Mouse (Mus musculus): ENCODE measurements around the gene Spata1.

The Spata1 gene
- long read RNA-seq, experiment 1, result 0 reads
- long read RNA-seq, experiment 2, result 0 reads

- intact Hi-C loops (cut with DNase I), result loop anchor here (5.0 kb wide), 1 partner anchor 52 kb away; the partner anchor contains the start of gene Ctbs
Measured at GRCm38 (mm10) chr3:146499431-146500002, at the start of gene Spata1, which contains the start of gene Gng5. Spata1 (minus strand) TSS chr3:146499753. Gng5 (plus strand) TSS chr3:146499807.

GRCm38 (mm10) chr3:146543632-146544031 lies 44.1 kb upstream of the Spata1 start:
- intact Hi-C loops (cut with DNase I), result no loop called here

GRCm38 (mm10) chr3:146540521-146541273 lies 41.1 kb upstream of the Spata1 start:
- intact Hi-C loops (cut with DNase I), result no loop called here

GRCm38 (mm10) chr3:146534986-146535385 lies 35.4 kb upstream of the Spata1 start:
- intact Hi-C loops (cut with DNase I), result no loop called here

- intact Hi-C loops (cut with DNase I), result no loop called here
Measured at GRCm38 (mm10) chr3:146528335-146528734, 28.8 kb upstream of the Spata1 start.

- intact Hi-C loops (cut with DNase I), result no loop called here
Measured at GRCm38 (mm10) chr3:146521652-146522020, 22.1 kb upstream of the Spata1 start.

DNA sequence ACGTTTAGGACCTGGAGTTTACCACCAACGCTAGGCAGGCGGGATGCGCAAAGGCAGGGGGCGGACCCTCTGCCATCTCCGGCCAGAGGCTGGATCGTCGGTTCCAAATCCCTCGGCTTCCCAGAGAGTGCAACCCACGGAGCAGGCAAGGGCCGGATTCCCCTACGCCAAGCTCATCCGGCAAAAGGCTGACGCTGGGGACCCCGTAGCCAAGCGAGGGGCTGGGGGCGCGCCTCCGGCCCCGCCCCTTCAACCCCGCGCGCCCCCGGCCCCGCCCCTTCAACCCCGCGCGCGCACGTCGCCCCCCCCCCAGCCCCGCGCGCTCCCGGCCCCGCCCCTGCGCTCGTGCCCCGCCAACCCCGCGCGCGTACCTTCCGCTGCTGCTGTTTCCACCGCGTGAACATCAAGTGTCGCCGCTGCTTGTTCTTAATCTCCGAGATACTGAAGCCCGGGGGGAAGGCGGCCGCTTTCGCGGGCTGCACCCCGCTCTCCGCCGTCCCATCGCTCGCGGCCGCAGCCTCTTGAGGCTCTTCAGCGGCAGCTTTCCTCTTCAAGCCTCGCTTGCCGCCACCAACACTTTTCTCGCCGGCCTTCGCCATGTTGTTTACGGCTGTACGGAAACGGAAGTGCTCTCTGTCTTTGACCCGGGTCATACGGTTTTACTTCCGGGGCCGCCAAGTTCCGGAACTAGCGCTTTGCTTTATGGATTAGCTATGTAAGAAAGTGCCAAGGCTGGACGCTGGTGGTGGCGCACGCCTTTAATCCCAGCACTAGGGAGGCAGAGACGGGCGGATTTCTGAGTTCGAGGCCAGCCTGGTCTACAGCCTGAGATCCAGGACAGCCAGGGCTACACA lies 21.5 kb upstream of the Spata1 start, which contains the start of gene Rpf1:
TSS of gene Rpf1 (minus strand) at position 632 of the 854 bp plus-strand sequence.
- intact Hi-C loops (cut with DNase I), result no loop called here

DNA sequence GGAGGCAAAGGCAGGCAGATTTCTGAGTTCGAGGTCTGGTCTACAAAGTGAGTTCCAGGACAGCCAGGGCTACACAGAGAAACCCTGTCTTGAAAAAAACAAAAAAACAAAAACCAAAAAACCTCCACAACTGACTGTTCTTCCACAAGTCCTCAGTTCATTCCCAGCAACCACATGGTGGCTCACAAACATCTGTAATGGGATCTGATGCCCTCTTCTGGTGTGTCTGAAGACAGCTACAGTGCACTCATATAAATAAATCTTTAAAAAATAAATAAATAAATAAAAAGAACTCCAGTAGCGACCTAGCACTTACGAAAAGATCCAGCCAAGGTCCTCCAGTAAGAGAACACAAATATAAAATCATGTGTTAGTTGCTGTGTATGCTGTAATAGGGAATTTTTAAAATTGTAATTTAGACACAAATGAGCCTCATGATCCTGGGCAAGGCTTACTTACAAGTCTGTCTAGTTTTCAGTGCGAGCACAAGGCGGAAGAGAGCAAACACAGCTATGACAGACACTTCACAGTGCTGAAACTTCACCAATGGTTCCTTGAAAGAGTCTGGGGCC lies 20.8 kb upstream of the Spata1 start:
- intact Hi-C loops (cut with DNase I), result no loop called here

- intact Hi-C loops (cut with DNase I), result no loop called here
Measured at GRCm38 (mm10) chr3:146506711-146507110, 7.2 kb upstream of the Spata1 start.

- intact Hi-C loops (cut with DNase I), result no loop called here
Measured at GRCm38 (mm10) chr3:146501601-146502123, 2.1 kb upstream of the Spata1 start.

DNA sequence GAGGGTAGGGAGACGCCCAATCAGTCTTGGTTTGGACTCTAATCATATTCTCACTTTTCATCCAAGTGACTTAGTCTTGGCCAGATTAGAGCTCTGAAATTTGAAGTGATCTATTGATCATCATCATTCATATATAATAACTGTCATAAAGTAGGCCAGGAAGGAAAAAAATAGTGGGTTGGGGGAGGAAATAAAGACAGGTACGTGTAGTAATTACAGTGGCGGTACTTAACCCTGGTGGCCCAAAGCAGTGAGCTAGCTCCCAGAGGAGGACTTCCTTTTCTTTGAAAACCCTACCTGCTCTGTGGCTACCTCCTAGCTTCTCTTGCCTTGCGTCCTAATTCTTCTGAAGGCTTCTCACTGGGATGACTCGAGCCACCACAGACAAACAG lies 1.3 kb upstream of the Spata1 start:
- intact Hi-C loops (cut with DNase I), result no loop called here

GRCm38 (mm10) chr3:146500003-146500809 lies 653 bp upstream of the Spata1 start:
- intact Hi-C loops (cut with DNase I), result no loop called here

GRCm38 (mm10) chr3:146498989-146499388 lies 564 bp downstream of the Spata1 start:
- intact Hi-C loops (cut with DNase I), result loop anchor here (5.0 kb wide), 1 partner anchor 52 kb away; the partner anchor contains the start of gene Ctbs

DNA sequence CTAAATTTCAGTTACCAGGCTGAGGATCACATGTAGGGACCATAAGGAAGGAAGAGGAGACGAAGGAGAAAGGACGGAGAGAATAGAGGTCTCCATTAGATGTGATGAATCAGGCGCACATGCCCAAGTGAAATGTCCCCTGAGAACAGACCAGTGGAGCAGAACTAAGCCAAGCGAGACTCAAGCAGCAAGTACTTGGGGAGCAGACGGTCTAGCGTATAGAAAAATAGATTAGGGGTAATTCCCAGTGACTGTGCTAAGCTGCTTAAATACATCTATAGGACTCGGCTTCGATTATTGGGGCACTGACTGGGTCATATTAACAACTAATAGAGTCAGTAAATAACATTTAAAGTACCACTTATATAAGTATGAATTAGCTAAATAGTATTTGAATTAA lies 4.6 kb downstream of the Spata1 start:
- intact Hi-C loops (cut with DNase I), result loop anchor here (5.0 kb wide), 1 partner anchor 48 kb away; the partner anchor contains the start of gene Ctbs

DNA sequence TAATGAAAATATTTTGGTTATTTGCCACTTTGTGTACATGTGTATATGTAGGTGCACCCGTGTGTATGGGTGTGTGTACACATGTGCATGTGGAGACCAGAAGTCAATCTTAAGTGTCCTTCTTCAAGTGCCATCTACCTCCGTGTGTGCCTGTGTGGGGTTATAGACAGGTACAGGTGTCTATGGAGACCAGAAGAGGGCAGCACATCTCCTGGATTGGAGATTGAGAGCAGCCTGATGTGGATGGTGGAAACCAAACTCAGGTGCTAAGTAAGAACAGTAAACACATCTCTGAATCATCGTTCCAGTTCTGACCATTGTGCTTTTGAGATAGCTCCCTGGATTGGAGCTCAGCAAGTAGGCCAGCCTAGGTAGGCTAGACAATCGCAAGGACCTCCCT lies 13.1 kb downstream of the Spata1 start:
- intact Hi-C loops (cut with DNase I), result loop anchor here (10.0 kb wide), 1 partner anchor 62 kb away; no protein-coding TSS in a partner anchor

GRCm38 (mm10) chr3:146482044-146482443 lies 17.5 kb downstream of the Spata1 start:
- intact Hi-C loops (cut with DNase I), result loop anchor here (10.0 kb wide), 1 partner anchor 57 kb away; no protein-coding TSS in a partner anchor

- intact Hi-C loops (cut with DNase I), result no loop called here
Measured at GRCm38 (mm10) chr3:146474428-146474827, 25.1 kb downstream of the Spata1 start.

- intact Hi-C loops (cut with DNase I), result no loop called here
Measured at GRCm38 (mm10) chr3:146473741-146474140, 25.8 kb downstream of the Spata1 start.

GRCm38 (mm10) chr3:146472657-146473056 lies 26.9 kb downstream of the Spata1 start:
- intact Hi-C loops (cut with DNase I), result no loop called here

- intact Hi-C loops (cut with DNase I), result no loop called here
Measured at GRCm38 (mm10) chr3:146469226-146469625, 30.3 kb downstream of the Spata1 start.
